Mouse (Mus musculus) lung, postnatal 4 days (tissue): ENCODE measurements around the gene Mylk.
"Not testable (repeated sequence)": the region's sequence is repeated elsewhere in the genome, so short reads cannot be mapped to it uniquely, and the experiment has no call there.

ENCODE experiments used
- DNase-seq, 2 experiments: peaks; one replicate each; pipeline ENCODE4 v3.0.0; 2021

The Mylk gene

DNA sequence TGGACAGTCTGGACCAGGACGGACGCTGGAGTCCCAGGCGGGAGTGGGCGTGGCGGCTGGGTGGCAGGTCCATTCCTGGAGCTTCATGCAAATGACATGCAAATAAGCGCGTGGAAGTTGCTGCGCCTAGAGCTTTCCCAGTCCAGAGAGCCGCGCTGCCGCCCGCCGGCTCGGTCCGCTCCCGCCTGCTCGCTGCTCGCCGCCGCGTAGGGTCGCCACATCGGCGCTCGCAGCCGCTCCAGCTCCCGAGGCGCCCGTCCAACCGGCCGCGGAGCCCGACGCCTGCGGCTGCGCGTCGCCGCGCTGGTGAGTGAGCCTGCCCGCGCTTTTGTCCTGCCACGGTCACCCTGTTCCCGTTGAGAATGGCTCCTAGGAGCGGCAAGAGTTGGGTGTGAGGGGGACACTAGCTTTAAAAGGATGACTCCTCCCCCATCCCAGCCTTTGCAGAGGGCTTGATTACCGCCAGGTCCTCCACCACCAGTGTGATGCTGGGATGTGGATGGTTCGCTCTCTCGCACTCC is at the start of gene Mylk:
Mylk (plus strand) TSS at position 146 of the 521 bp plus-strand sequence.
- DNase-seq = peak; percentile 91 to 95

DNA sequence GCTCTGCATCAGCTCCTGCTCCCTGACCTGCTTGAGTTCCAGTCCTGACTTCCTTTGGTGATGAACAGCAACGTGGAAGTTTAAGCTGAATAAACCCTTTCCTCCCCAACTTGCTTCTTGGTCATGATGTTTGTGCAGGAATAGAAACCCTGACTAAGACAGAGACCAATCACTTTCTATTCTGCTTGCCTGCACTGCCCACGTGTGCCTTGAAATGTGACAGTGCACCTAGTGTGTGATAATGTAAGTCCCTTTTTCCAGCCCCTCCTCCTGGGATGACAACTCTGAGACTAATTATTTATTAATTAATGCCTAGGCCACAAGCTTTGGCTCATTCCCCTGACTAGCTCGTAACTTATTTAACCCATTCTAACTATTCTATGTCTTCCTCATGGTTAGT is 46.3 kb upstream of the Mylk start:
- DNase-seq = not testable (repeated sequence)

DNA sequence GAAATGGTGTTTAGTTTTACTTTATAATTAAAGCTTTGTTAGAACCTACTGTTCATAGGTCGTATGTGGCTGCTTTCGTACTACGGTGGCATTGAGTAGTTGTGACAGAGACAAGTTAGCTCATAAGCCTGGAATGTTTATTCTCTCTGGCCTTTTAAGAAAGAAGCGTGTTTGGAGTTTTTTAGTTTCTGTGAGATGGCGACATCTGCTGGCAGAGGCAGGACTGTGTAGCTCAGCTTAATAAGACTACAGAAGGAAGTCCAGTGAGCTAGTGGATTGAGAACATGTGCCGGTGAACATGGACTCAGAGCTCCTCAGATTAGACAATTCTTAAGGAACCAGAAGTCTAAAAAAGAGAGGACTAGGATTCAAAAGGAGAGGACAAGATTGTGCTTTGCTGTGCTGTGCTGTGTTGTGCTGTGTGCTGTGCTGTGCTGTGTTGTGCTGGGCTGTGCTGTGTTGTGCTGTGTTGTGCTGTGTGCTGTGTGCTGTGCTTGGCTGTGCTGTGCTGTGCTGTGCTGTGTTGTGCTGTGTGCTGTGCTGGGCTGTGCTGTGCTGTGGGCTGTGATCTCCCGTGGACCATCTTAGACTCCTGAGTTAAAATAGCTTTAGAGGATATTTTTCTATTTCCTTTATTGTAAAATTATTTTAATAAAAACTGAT is 44.7 kb upstream of the Mylk start:
- peak; percentile 76 to 87 for DNase-seq

- DNase-seq = no peak
Measured at GRCm38 (mm10) chr16:34700828-34701216, 44.2 kb upstream of the Mylk start.

- no peak for DNase-seq
Measured at GRCm38 (mm10) chr16:34706019-34706418, 39.0 kb upstream of the Mylk start.

DNA sequence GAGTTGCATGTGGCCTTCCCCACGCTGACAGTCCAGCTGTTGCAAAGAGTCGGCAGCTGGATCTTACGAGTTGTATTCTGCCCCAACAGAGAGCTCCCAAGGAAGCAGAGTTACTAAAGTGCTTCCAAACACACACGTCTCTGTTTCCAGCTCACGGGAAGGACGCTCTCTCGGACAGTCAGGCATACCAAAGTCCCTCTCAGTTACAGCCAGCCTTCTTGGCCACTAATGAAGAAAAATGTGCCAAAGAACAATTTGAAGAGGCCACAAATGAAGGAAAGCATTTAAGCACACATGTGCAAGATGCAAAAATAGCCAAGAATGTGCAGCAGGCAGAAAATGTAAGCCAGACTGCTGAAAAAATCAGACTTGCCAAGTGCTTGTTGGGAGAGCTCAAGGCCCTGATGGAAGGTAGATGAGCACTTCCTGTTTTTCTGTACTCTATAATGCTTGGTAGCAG is 38.5 kb upstream of the Mylk start:
- peak; percentile 22 to 62 for DNase-seq

DNA sequence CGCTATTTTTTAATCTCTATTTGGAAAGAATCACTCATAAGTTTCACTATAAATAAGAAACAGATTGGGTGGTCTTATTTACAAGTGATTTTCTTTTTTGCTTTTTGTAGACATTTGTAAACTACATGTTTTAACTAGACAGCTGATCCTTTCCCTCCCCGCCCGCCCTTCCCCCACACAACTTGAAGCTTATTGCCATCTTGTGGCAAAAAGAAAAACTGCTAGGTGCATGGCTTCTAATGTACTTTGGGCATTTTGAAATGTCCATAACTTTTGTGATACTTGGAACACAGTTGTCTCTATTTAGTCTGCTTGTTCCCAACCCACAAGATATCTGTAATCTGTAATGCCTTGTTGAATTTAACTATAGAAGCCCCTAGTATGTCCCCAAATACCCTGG is 33.5 kb upstream of the Mylk start:
- no peak for DNase-seq

GRCm38 (mm10) chr16:34725156-34725555 is 19.9 kb upstream of the Mylk start:
- no peak for DNase-seq

- not testable (repeated sequence) for DNase-seq
Measured at GRCm38 (mm10) chr16:34728610-34729009, 16.4 kb upstream of the Mylk start.

DNA sequence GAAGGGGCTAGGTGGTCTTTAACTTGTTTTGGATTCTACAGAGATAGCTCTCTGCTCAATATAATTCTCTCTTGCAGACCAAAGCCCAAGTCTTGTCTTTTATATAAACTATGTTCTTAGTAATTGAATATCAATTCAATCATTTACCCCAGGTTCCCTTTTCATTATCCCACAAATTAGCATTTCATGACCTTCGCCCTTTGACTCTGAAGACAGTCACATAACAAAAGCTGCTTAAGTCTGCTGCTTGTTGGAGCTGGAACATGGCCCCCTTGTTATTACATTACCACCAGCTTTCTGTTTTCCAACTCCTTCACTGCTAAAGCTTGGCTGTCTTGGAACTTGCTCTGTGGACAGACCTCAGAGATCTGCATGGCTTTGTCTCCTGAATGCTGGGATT is 15.6 kb upstream of the Mylk start:
- DNase-seq = no peak

- DNase-seq = no peak
Measured at GRCm38 (mm10) chr16:34738656-34739233, 6.3 kb upstream of the Mylk start.

GRCm38 (mm10) chr16:34742930-34743329 is 2.1 kb upstream of the Mylk start:
- DNase-seq = no peak

DNA sequence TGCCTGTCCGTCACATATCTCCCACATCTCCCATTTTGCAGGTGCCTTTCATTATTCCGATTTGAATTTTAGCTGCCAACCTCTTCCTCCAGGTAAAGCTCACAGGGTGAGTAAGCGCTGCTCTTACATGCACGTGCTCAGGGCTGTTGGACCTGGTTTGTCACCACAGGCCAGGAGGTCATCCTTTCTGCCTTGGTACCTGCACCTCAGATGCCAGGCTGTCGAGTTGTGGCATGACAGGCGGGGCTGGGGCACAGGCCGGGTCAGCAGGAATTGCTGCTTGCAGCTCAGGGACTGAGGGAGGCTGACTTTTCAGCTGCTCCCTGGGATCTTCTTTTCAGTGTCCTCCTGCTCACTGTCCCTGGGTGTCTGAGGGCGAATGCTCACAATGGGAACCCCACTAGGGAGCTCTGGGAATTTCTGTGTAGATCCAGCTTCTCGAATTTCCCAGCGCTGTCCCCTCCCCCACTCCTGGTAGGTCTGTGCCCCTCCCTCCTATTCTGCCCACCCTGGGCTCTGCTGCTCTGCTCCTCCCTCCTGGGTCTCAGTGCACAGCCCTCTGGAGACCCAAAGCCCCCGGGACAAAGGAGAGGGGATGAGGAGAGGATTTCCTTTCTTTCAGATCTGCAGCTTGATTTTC is 3.2 kb downstream of the Mylk start:
- no peak for DNase-seq

GRCm38 (mm10) chr16:34749536-34749935 is 4.5 kb downstream of the Mylk start:
- no peak for DNase-seq

GRCm38 (mm10) chr16:34752026-34752425 is 7.0 kb downstream of the Mylk start:
- DNase-seq = no peak

DNA sequence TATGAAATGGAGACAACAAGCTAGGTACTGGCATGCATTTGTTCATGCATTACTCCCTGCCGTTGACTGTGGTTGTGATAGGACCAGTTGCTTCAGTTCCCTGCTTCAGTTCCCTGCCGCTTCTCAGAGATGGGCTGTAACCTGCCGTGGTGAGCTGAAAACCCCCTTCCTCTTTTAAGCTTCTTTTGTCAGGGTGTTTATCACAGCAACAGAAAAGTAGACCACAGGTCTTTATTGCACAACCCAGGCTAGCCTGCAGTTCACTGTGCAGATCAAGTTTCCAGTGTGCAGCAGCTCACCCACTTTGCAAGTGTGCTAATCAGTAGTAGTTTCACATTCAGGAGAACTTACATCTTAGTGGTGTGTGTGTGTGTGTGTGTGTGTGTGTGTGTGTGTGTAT is 8.0 kb downstream of the Mylk start:
- DNase-seq = no peak

GRCm38 (mm10) chr16:34756991-34757390 is 12.0 kb downstream of the Mylk start:
- DNase-seq = no peak

DNA sequence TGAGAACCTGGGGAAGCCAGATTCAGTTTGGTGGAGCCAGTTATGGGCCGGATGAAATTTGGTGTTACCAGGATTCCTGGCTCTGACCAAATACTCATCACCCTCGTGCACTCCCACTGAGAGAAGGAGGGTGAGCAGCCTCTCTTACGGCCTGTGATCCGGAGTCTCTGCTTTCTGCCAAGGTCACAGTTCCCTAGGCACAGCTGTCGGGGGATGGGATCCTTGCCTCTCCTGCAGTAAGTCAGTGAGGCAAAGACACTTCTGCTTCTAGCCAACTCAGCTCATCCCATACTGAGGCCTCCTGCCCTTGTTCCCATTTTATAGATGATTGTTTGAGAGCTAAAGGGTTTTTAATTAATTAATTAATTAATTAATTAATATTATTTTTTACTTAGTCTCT is 13.2 kb downstream of the Mylk start:
- no peak for DNase-seq

GRCm38 (mm10) chr16:34763959-34764591 is 19.1 kb downstream of the Mylk start:
- DNase-seq = no peak

DNA sequence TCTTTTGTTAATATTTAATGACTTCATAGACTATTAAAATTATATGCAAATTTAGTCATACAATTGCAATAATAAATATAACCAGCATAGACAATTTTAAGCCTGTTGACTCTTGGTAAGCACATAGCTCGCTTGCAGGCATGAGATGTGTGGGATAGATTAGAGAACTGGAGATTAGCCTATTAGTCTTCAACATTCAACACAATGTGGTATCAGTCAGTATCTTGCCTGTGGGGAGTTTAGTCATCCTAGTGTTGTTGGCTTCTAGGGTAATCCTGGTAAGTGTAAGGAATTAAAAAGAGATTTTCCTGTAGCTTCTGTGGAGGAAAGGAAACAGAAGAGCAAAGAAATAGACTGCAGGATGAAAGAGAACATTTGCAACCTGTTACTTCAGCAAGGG is 20.7 kb downstream of the Mylk start:
- no peak for DNase-seq

DNA sequence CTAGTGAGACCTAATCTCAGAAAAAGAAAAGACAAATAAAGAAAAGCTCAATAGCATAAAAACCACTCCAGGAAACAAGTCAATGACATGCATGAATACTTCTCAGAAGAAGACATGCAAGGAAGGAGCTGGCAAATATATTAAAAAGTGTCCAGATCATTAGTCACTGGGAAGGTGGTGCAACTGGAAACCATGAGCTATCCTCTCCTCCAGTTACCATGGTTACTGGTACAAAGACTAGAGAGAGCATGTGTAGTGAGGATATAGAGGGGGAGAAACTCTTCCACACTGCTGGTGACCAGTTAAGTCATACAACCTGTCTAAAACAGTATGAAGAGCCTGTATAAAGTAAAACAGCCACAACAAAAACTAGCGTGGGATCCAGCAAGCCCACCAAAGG is 21.2 kb downstream of the Mylk start:
- DNase-seq = no peak

GRCm38 (mm10) chr16:34767443-34767842 is 22.4 kb downstream of the Mylk start:
- no peak for DNase-seq

DNA sequence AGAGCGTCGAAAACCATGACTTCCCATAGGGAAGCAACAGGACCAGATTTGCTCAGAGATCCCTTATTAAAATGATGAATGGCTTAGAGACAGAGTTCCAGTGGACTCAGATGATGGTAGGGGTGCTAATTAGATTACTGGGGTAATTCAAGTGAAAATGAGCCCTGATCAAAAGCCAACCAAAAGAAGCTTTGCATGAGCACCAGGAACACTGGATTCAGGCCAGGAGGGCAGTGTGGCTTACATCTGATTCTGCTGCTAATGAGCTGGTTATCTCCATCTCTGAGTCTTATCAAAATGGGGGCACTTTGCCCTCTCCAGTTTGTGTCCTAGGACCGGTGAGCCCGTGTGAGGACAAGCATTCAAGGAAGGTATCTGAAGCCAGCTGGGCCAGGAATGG is 23.4 kb downstream of the Mylk start:
- DNase-seq = no peak

DNA sequence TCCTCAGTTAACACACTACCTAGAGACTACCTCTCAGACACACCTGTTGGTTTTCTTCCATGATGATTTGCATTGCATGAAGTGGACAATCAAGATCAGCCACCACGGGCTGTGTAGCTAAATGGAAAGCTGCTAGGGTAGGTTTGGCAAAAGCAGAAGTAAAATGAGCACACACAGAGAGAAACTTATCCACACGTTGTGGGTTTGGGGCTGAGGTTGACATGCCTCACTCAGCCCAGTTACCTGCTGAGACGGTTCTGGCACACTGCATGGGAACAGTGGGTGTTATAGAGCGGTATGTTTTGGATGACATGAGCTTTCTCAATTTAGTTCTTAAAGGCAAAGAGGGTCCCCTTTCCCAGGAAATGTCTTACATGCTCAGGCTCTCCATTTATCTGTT is 25.1 kb downstream of the Mylk start:
- no peak for DNase-seq
